Comparison of ENCODE assay signal across 16 mouse cellular contexts in the genomic region with DNA sequence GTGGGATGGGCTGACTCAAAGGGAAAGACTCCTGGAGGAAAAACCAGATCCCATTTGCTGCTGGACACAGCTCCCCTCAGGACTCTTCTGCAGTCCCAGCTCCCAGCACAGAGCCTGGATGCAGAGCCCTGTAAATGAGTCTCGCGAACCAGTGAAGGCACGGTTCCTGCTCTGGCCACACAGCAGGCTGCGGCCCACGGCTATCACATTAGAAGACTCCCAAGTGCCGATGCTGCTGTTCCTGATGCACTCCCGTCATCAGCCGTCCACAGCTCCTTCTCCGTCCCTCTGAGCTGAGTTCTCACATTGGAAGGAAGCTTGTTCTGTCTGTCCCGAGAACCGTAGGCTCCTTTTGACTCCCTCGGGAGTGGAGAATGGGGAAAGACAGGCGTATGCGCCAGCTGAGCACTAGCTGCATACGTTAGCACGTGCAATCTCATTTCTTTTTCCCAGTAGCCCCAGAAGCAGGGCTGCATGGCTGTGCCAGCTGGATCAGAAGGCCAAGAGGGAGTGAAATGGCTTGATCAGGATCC. TPM values are rescaled to one million over a fixed set of nuclear protein-coding genes. Genes with fewer than 3 reads are reported as not detected.
DNase-seq lines count a peak whose midpoint lies in the region; ATAC-seq and TF ChIP-seq lines count a peak whose summit lies in the region.
"Had no signal": no experiment of that assay in that cellular context is flagged by ENCODE, and none has a peak within 500 bp of the region (broad histone marks: within the 10 kb centered on the region; RNA-seq: fewer than 3 reads in every experiment).

A gene (plus strand): TSS at position 51 of the 533 bp plus-strand sequence.

- no peak for ATAC-seq in midbrain, embryonic 11.5 days (ENCODE audit: low FRiP score)
- no peak for ATAC-seq in midbrain, embryonic 15.5 days (replicated peaks)
- no peak for ATAC-seq in hindbrain, postnatal 0 days
- no peak for ATAC-seq in stomach, embryonic 16.5 days (ENCODE audit: insufficient read depth, low FRiP score)

- H3K9me3 ChIP-seq in midbrain, embryonic 11.5 days (ENCODE audit: control insufficient read depth, low read length): no peaks in the 10 kb centered on the region
- H3K9me3 ChIP-seq in midbrain, embryonic 15.5 days: no peaks in the 10 kb centered on the region
- H3K9me3 ChIP-seq in hindbrain, postnatal 0 days (ENCODE audit: low read length): no peaks in the 10 kb centered on the region
- no peaks in the 10 kb centered on the region for H3K9me3 ChIP-seq in stomach, embryonic 16.5 days (replicated peaks; ENCODE audit: control insufficient read depth, low read length)
- H3K9me3 ChIP-seq: heart, embryonic 13.5 days had no signal

- H3K27ac ChIP-seq in midbrain, embryonic 11.5 days (ENCODE audit: low read depth, low read length): no peak within 1 kb of the TSS; the same call in 1 of the 2 replicates
- no peak within 1 kb of the TSS for H3K27ac ChIP-seq in midbrain, embryonic 15.5 days
- H3K27ac ChIP-seq in hindbrain, postnatal 0 days: peak within 1 kb of the TSS; percentile 56; the same call in 1 of the 2 replicates
- H3K27ac ChIP-seq in stomach, embryonic 16.5 days (ENCODE audit: low read length): no peak within 1 kb of the TSS
- H3K27ac ChIP-seq: heart, embryonic 13.5 days had no signal

- DNase-seq in embryo, embryonic 11 days: peak; percentile 39
- no peak for DNase-seq in embryo, embryonic 10.5 days (ENCODE audit: low spot score)
- DNase-seq in midbrain, embryonic 11.5 days (ENCODE audit: low spot score, missing footprints): no peak
- no peak for DNase-seq in hindbrain, postnatal 0 days (ENCODE audit: low spot score)
- DNase-seq in cerebellum, adult 8-10 months: no peak
- no peak for DNase-seq in spleen, postnatal 14 days (ENCODE audit: low spot score in 2 of 2)
- DNase-seq: cerebellum, adult 11-12 months; kidney, adult 8-10 months; lung, postnatal 14 days; right cerebral cortex, postnatal 25 days had no signal

- peaks cover 14% of the 10 kb centered on the region; the same call in 1 of the 2 replicates for H3K4me1 ChIP-seq in midbrain, embryonic 11.5 days (ENCODE audit: control insufficient read depth, insufficient read depth, low read length)
- peaks cover 21% of the 10 kb centered on the region for H3K4me1 ChIP-seq in midbrain, embryonic 15.5 days
- 0 out of 2 replicates have a peak, but pooled peaks cover 16% of the 10 kb centered on the region for H3K4me1 ChIP-seq in hindbrain, postnatal 0 days (ENCODE audit: insufficient read depth, low read length)
- no peaks in the 10 kb centered on the region for H3K4me1 ChIP-seq in stomach, embryonic 16.5 days (ENCODE audit: control insufficient read depth, insufficient read depth, low read length)

- TF ChIP-seq CTCF in hindbrain, postnatal 0 days (IDR thresholded peaks at IDR 0.05; ENCODE audit: low read depth): no peak

- no peak within 1 kb of the TSS for H3K4me3 ChIP-seq in midbrain, embryonic 11.5 days (ENCODE audit: low read depth, low read length)
- H3K4me3 ChIP-seq in midbrain, embryonic 15.5 days: no peak within 1 kb of the TSS
- no peak within 1 kb of the TSS for H3K4me3 ChIP-seq in hindbrain, postnatal 0 days (ENCODE audit: low read length)
- H3K4me3 ChIP-seq in stomach, embryonic 16.5 days (replicated peaks; ENCODE audit: low read length): no peak within 1 kb of the TSS
- H3K4me3 ChIP-seq: heart, embryonic 13.5 days had no signal

- no peaks in the 10 kb centered on the region for H3K36me3 ChIP-seq in midbrain, embryonic 11.5 days (ENCODE audit: control insufficient read depth, insufficient read depth, low read length)
- H3K36me3 ChIP-seq in midbrain, embryonic 15.5 days (replicated peaks): no peaks in the 10 kb centered on the region
- H3K36me3 ChIP-seq in hindbrain, postnatal 0 days (ENCODE audit: insufficient read depth, low read length): no peaks in the 10 kb centered on the region
- H3K36me3 ChIP-seq in stomach, embryonic 16.5 days (ENCODE audit: control insufficient read depth, insufficient read depth, low read length): no peaks in the 10 kb centered on the region
- H3K36me3 ChIP-seq: heart, embryonic 13.5 days had no signal

- no peaks in the 10 kb centered on the region for H3K27me3 ChIP-seq in midbrain, embryonic 11.5 days (ENCODE audit: control insufficient read depth, insufficient read depth, low read length)
- H3K27me3 ChIP-seq in midbrain, embryonic 15.5 days (replicated peaks): no peaks in the 10 kb centered on the region
- H3K27me3 ChIP-seq in hindbrain, postnatal 0 days (ENCODE audit: insufficient read depth, low read length): no peaks in the 10 kb centered on the region
- H3K27me3 ChIP-seq in stomach, embryonic 16.5 days (ENCODE audit: control insufficient read depth, insufficient read depth, low read length): no peaks in the 10 kb centered on the region

- no peak within 1 kb of the TSS for H3K4me2 ChIP-seq in midbrain, embryonic 11.5 days
- no peak within 1 kb of the TSS for H3K4me2 ChIP-seq in midbrain, embryonic 15.5 days
- H3K4me2 ChIP-seq in hindbrain, postnatal 0 days (ENCODE audit: low read depth, low read length): no peak within 1 kb of the TSS
- no peak within 1 kb of the TSS for H3K4me2 ChIP-seq in stomach, embryonic 16.5 days (ENCODE audit: low read depth, low read length)
- H3K4me2 ChIP-seq: heart, embryonic 13.5 days; liver, embryonic 11.5 days had no signal

- 58% methylated on average over 16 of the region's 16 CpGs for WGBS in midbrain, embryonic 11.5 days
- WGBS in midbrain, embryonic 15.5 days: 43% methylated on average over 16 of the region's 16 CpGs
- 31% methylated on average over 16 of the region's 16 CpGs for WGBS in hindbrain, postnatal 0 days
- 69% methylated on average over 16 of the region's 16 CpGs for WGBS in stomach, embryonic 16.5 days

- peak within 1 kb of the TSS; percentile 27; the same call in 1 of the 2 replicates for H3K9ac ChIP-seq in midbrain, embryonic 11.5 days (ENCODE audit: low read length)
- H3K9ac ChIP-seq in midbrain, embryonic 15.5 days: no peak within 1 kb of the TSS
- no peak within 1 kb of the TSS for H3K9ac ChIP-seq in hindbrain, postnatal 0 days (replicated peaks; ENCODE audit: low read length)
- 0 out of 2 replicates have a peak within 1 kb of the TSS, but pooled peaks have one; percentile 19 for H3K9ac ChIP-seq in stomach, embryonic 16.5 days (ENCODE audit: low read length)
- H3K9ac ChIP-seq: heart, embryonic 13.5 days had no signal

RNA-seq across cellular contexts. Expression of the gene that starts here (rescaled TPM):
- 0.11 and 0.29 TPM in 2 replicates for polyA plus RNA-seq in midbrain, embryonic 11.5 days (2014; fragmentation: Nextera tagmentation; extraction: Ambion mirVana)
- not detected in 2 replicates for polyA plus RNA-seq in midbrain, embryonic 15.5 days (2015; fragmentation: Nextera tagmentation; extraction: Ambion mirVana)
- 0.68 TPM in 1 of 2 replicates, not detected in the other for total RNA-seq in hindbrain, postnatal 0 days (2014; rRNA removed)
- 0.13 TPM in 1 of 2 replicates, not detected in the other for polyA plus RNA-seq in hindbrain, postnatal 0 days (2015; fragmentation: Nextera tagmentation; extraction: Ambion mirVana)
- not detected in 2 replicates for polyA plus RNA-seq in stomach, embryonic 16.5 days (2015; fragmentation: Nextera tagmentation; extraction: Ambion mirVana)
- total RNA-seq: adrenal gland, adult 18-20 months; gastrocnemius, adult 8-10 months had no signal
- polyA plus RNA-seq: heart, embryonic 13.5 days; liver, embryonic 11.5 days had no signal

Comparison
In these comparisons a context has a peak if more than half of its experiments do, and no peak if none do; other contexts are left out.
1. H3K9ac ChIP-seq: peak in midbrain, embryonic 11.5 days (single experiment) and stomach, embryonic 16.5 days (single experiment); none in midbrain, embryonic 15.5 days (single experiment) and hindbrain, postnatal 0 days (single experiment).